Mouse (Mus musculus) lung, embryonic 16.5 days (tissue): Measurements from ENCODE around the gene Olfr573-ps1. TPM values are rescaled to one million over a fixed set of nuclear protein-coding genes. Genes with fewer than 3 reads are reported as not detected.

Experiments
- ATAC-seq: fragments of 200-750 bp; cut with Nextera tagmentation; 2 replicates; pipeline ENCODE4 v1.8.0; 2017; ENCODE audit warnings: low read depth, mild to moderate bottlenecking, moderate library complexity
- H3K27ac ChIP-seq: fragments of 300-500 bp; sonication (generic); 2 replicates; pipeline ENCODE4 v1.5.1; 2014; ENCODE audit warnings: mild to moderate bottlenecking, control low read depth, low read length
- H3K27me3 ChIP-seq: fragments of 300-500 bp; sonication (generic); 2 replicates; pipeline ENCODE4 v1.6.1; 2014; ENCODE audit warnings: low read depth, low read length, mixed read lengths; ENCODE audit not compliant: control insufficient read depth, insufficient read depth
- H3K36me3 ChIP-seq: fragments of 300-500 bp; sonication (generic); 2 replicates; pipeline ENCODE4 v1.6.1; 2014; ENCODE audit warnings: low read length; ENCODE audit not compliant: control insufficient read depth, insufficient read depth
- H3K4me1 ChIP-seq: fragments of 300-500 bp; sonication (generic); replicated peaks from 2 replicates; pipeline ENCODE4 v1.6.1; 2014; ENCODE audit warnings: low read length, mixed read lengths; ENCODE audit not compliant: control insufficient read depth, insufficient read depth
- H3K4me2 ChIP-seq: fragments of 300-500 bp; sonication (generic); 2 replicates; pipeline ENCODE4 v1.6.1; 2014; ENCODE audit warnings: low read depth, low read length, control low read depth
- H3K4me3 ChIP-seq: fragments of 300-500 bp; sonication (generic); 2 replicates; pipeline ENCODE4 v1.5.1; 2014; ENCODE audit warnings: mild to moderate bottlenecking, low read length, control low read depth
- H3K9ac ChIP-seq: fragments of 300-500 bp; sonication (generic); 2 replicates; pipeline ENCODE4 v1.6.1; 2014; ENCODE audit warnings: low read length, control low read depth
- H3K9me3 ChIP-seq: fragments of 300-500 bp; sonication (generic); 2 replicates; pipeline ENCODE4 v1.6.1; 2016; ENCODE audit warnings: low read length; ENCODE audit not compliant: control insufficient read depth
- WGBS: fragments of 180-500 bp; shearing (Covaris S2); extraction: QIAGEN DNeasy Blood & Tissue Kit; methylation state at CpG from one replicate; pipeline ENCODE4 v1.1.7; 2014; 5-methylcytosine and 5-hydroxymethylcytosine counted together
- polyA plus RNA-seq: library from polyadenylated mRNA; unstranded; fragments of >200 nt; fragmentation: Nextera tagmentation; extraction: Ambion mirVana; gene quantifications from 2 replicates; pipeline ENCODE4 v1.2.1, GENCODE M21; 2015

Gene Olfr573-ps1
- polyA plus RNA-seq, 1 experiment from 2014 or later, result not detected

- no peaks in the 10 kb centered on the region for H3K27me3 ChIP-seq
- 59% methylated on average over 3 of the region's 3 CpGs for WGBS
- H3K4me3 ChIP-seq, result no peak overlapping the region
- H3K27ac ChIP-seq, result no peak overlapping the region
- no peak overlapping the region for H3K4me2 ChIP-seq
- H3K4me1 ChIP-seq, result no peaks in the 10 kb centered on the region
- no peaks in the 10 kb centered on the region for H3K36me3 ChIP-seq
- H3K9me3 ChIP-seq, result no peaks in the 10 kb centered on the region
- ATAC-seq, result no peak
- H3K9ac ChIP-seq, result no peak overlapping the region
These were observed 15.3 kb downstream of the Olfr573-ps1 start for GRCm38 (mm10) chr7:102927105-102927504.

- WGBS, result 53% methylated on average over 1 of the region's 1 CpGs
- no peaks in the 10 kb centered on the region for H3K36me3 ChIP-seq
- H3K9me3 ChIP-seq, result no peaks in the 10 kb centered on the region
- no peak for ATAC-seq
- no peak within 1 kb of the TSS for H3K4me2 ChIP-seq
- no peak within 1 kb of the TSS for H3K4me3 ChIP-seq
- H3K27ac ChIP-seq, result no peak within 1 kb of the TSS
- no peaks in the 10 kb centered on the region for H3K27me3 ChIP-seq
- H3K9ac ChIP-seq, result no peak within 1 kb of the TSS
- H3K4me1 ChIP-seq, result no peaks in the 10 kb centered on the region
These were observed 18.3 kb downstream of the Olfr573-ps1 start, which contains the start of gene Olfr572 for GRCm38 (mm10) chr7:102924109-102924508. Olfr572 (plus strand) TSS chr7:102924409.

- ATAC-seq, result 0 out of 2 replicates have a peak, but pooled peaks have one; percentile 10
- Histone ChIP-seq H3K27me3 (no peaks in the 10 kb centered on the region), H3K9ac (no peak overlapping the region), H3K9me3 (no peaks in the 10 kb centered on the region), H3K4me3 (no peak overlapping the region), H3K4me1 (no peaks in the 10 kb centered on the region), H3K4me2 (no peak overlapping the region), H3K36me3 (no peaks in the 10 kb centered on the region), H3K27ac (no peak overlapping the region)
- WGBS, result 9% methylated on average over 1 of the region's 1 CpGs
These were observed 22.7 kb downstream of the Olfr573-ps1 start for GRCm38 (mm10) chr7:102919632-102920031.

GRCm38 (mm10) chr7:102917032-102917875 lies 25.1 kb downstream of the Olfr573-ps1 start, which contains the start of gene Olfr571:
Olfr571 (minus strand) TSS chr7:102917536.
- Histone ChIP-seq H3K9ac (no peak within 1 kb of the TSS), H3K27ac (no peak within 1 kb of the TSS), H3K4me3 (no peak within 1 kb of the TSS), H3K27me3 (no peaks in the 10 kb centered on the region), H3K36me3 (no peaks in the 10 kb centered on the region), H3K4me2 (no peak within 1 kb of the TSS), H3K9me3 (no peaks in the 10 kb centered on the region), H3K4me1 (no peaks in the 10 kb centered on the region)
- ATAC-seq, result no peak
- WGBS, result 52% methylated on average over 4 of the region's 4 CpGs

- ATAC-seq, result no peak
These were observed 26.0 kb downstream of the Olfr573-ps1 start for GRCm38 (mm10) chr7:102916405-102916804.

DNA sequence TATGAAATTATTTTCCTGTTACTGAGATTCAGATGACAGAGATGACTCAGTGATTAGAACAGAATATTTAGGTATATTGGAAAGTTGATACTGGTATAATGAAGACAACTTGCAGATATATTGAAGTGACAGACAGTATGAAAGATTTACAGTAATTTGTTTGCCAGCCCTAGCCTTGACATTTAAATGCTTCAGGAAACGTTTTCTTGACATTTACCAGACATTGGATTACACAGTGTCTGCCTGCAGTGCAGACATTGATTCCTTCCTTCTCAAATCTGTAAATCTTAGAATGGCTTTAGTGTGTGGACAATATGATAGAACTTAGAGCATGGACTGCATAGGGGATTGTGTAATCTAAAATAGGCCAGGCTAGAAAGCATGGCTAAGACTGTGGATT lies 27.1 kb downstream of the Olfr573-ps1 start:
- Histone ChIP-seq H3K4me1 (no peaks in the 10 kb centered on the region), H3K36me3 (no peaks in the 10 kb centered on the region), H3K4me3 (no peak overlapping the region), H3K9me3 (no peaks in the 10 kb centered on the region), H3K4me2 (no peak overlapping the region), H3K27me3 (no peaks in the 10 kb centered on the region), H3K9ac (no peak overlapping the region), H3K27ac (no peak overlapping the region)
- 29% methylated on average over 1 of the region's 1 CpGs for WGBS
- no peak for ATAC-seq

More at GRCm38 (mm10) chr7:102916405-102916804, 26.0 kb downstream of the Olfr573-ps1 start:
- H3K9me3 ChIP-seq, result no peaks in the 10 kb centered on the region
- no peaks in the 10 kb centered on the region for H3K36me3 ChIP-seq
- no peak overlapping the region for H3K27ac ChIP-seq
- no peaks in the 10 kb centered on the region for H3K27me3 ChIP-seq
- no peak overlapping the region for H3K4me3 ChIP-seq
- no peak overlapping the region for H3K4me2 ChIP-seq
- H3K4me1 ChIP-seq, result no peaks in the 10 kb centered on the region
- 41% methylated on average over 5 of the region's 5 CpGs for WGBS
- no peak overlapping the region for H3K9ac ChIP-seq

Other genes starting within 250 kb of the Olfr573-ps1 start
- not detected in 2 replicates for gene Olfr557, start 246.7 kb downstream of the Olfr573-ps1 start, polyA plus RNA-seq
- gene Olfr558, start 240.4 kb downstream of the Olfr573-ps1 start, polyA plus RNA-seq, result 0.47 and 0.48 TPM in 2 replicates
- gene Olfr33, start 223.5 kb downstream of the Olfr573-ps1 start, polyA plus RNA-seq, result not detected in 2 replicates
- gene Olfr559, start 215.1 kb downstream of the Olfr573-ps1 start, polyA plus RNA-seq, result not detected in 2 replicates
- gene Olfr560, start 183.2 kb downstream of the Olfr573-ps1 start, polyA plus RNA-seq, result not detected in 2 replicates
- 0.23 and 0.25 TPM in 2 replicates for gene Olfr78, start 183.1 kb downstream of the Olfr573-ps1 start, polyA plus RNA-seq
- gene Olfr561, start 171.4 kb downstream of the Olfr573-ps1 start, polyA plus RNA-seq, result not detected in 2 replicates
- gene Olfr564, start 139.1 kb downstream of the Olfr573-ps1 start, polyA plus RNA-seq, result not detected in 2 replicates
- not detected in 2 replicates for gene Olfr566, start 83.8 kb downstream of the Olfr573-ps1 start, polyA plus RNA-seq
- not detected in 2 replicates for gene Olfr568, start 65.5 kb downstream of the Olfr573-ps1 start, polyA plus RNA-seq
- not detected in 2 replicates for gene Olfr569, start 51.7 kb downstream of the Olfr573-ps1 start, polyA plus RNA-seq
- gene Olfr570, start 48.0 kb downstream of the Olfr573-ps1 start, polyA plus RNA-seq, result not detected in 2 replicates
- gene Olfr571, start 25.0 kb downstream of the Olfr573-ps1 start, polyA plus RNA-seq, result not detected in 2 replicates
- not detected in 2 replicates for gene Olfr572, start 18.2 kb downstream of the Olfr573-ps1 start, polyA plus RNA-seq
- not detected in 2 replicates for gene Olfr574, start 5.9 kb upstream of the Olfr573-ps1 start, polyA plus RNA-seq
- gene Olfr575, start 16.2 kb upstream of the Olfr573-ps1 start, polyA plus RNA-seq, result not detected in 2 replicates
- not detected in 2 replicates for gene Olfr576, start 20.1 kb upstream of the Olfr573-ps1 start, polyA plus RNA-seq
- not detected in 2 replicates for gene Olfr577, start 33.4 kb upstream of the Olfr573-ps1 start, polyA plus RNA-seq
- not detected in 2 replicates for gene Olfr578, start 46.7 kb upstream of the Olfr573-ps1 start, polyA plus RNA-seq
- not detected in 2 replicates for gene Olfr582, start 95.4 kb upstream of the Olfr573-ps1 start, polyA plus RNA-seq
- not detected in 2 replicates for gene Olfr583, start 108.7 kb upstream of the Olfr573-ps1 start, polyA plus RNA-seq
- gene Olfr584, start 139.3 kb upstream of the Olfr573-ps1 start, polyA plus RNA-seq, result not detected in 2 replicates
- gene Olfr585, start 155.1 kb upstream of the Olfr573-ps1 start, polyA plus RNA-seq, result not detected in 2 replicates
- gene Olfr586, start 183.1 kb upstream of the Olfr573-ps1 start, polyA plus RNA-seq, result not detected in 2 replicates
- gene Olfr588-ps1, start 198.3 kb upstream of the Olfr573-ps1 start, polyA plus RNA-seq, result not detected in 2 replicates
- gene Olfr589, start 213.8 kb upstream of the Olfr573-ps1 start, polyA plus RNA-seq, result not detected in 2 replicates
- gene Olfr591, start 235.8 kb upstream of the Olfr573-ps1 start, polyA plus RNA-seq, result not detected in 2 replicates
- gene Olfr592, start 242.2 kb upstream of the Olfr573-ps1 start, polyA plus RNA-seq, result not detected in 2 replicates